Mouse (Mus musculus): ENCODE data around the gene Pou2f1.

DNA sequence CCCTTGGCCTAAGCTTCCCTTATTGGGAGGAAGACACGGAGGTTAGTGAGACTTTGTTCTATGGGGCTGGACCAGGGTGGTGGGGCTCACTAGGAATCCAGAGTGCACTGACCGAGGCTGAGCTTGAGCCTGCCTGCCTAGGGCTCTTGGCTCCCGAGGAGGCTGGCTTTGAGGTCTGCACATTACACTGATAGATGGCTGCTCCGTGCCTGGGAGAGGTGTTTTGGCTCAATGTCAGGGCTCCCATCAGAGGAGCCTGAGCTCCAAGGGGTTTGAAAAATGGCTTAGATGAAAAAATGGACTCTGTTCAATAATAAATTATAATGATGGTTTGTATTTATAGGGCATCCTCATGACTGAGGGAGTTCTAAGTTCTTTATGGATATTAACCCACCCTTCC, 169.2 kb downstream of the Pou2f1 start:
- TF ChIP-seq CTCF (IDR thresholded peaks at IDR 0.05; ENCODE audit: borderline replicate concordance, extremely low read depth, insufficient read depth, insufficient read length): no peak
- no peak for TF ChIP-seq POLR2A (IDR thresholded peaks at IDR 0.05; ENCODE audit: borderline replicate concordance, extremely low read depth, insufficient read depth, insufficient read length, poor library complexity, severe bottlenecking)
